Mouse (Mus musculus): Measurements from ENCODE around the gene Dnaaf1. TPM values are rescaled to one million over a fixed set of nuclear protein-coding genes. Genes with fewer than 3 reads are reported as not detected.

The Dnaaf1 gene
- total RNA-seq, 1 experiment from 2014 or later, result not detected

DNA sequence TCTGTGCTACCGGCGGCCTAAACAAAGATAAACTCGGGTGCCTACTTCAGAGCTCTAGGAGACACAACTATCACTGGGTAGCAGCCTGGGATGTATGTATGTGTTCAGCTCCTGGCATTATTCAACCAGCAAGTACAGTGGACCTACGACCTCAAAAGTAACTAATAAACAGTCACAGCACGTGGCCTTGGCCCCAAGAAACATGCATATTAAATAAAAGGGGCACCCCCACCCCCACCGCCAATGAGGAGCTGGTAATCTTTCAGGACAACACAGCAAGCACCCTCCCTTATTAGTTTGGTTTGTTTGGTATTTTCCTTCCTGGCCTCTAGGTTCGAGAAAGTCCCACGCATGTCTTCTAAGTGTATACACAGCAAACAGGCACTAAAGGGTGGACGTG, 6.8 kb upstream of the Dnaaf1 start:
- no peak for ATAC-seq (ENCODE audit: extremely low read depth, insufficient number of reproducible peaks, low FRiP score, poor library complexity, severe bottlenecking)

DNA sequence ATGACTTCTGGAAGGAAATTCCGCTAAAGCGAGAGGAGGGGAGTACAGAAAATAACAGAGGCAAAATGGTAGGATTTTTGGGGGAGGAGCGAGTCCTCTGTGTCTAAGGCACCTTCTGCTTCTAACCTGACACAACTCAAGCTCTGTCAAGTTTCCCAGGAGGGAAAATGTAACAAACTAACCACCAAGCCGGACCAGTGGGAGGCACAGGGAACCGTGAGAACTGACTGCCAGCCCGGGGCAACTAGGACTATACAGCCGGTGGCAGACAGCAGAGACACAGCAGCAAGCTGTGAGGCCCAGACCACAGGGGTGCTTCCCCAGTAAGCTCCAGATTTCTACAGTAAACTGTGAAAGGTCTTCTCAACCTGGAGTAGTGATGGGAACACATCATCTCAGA, 6.1 kb upstream of the Dnaaf1 start:
- no peak for ATAC-seq (ENCODE audit: extremely low read depth, insufficient number of reproducible peaks, low FRiP score, poor library complexity, severe bottlenecking)

DNA sequence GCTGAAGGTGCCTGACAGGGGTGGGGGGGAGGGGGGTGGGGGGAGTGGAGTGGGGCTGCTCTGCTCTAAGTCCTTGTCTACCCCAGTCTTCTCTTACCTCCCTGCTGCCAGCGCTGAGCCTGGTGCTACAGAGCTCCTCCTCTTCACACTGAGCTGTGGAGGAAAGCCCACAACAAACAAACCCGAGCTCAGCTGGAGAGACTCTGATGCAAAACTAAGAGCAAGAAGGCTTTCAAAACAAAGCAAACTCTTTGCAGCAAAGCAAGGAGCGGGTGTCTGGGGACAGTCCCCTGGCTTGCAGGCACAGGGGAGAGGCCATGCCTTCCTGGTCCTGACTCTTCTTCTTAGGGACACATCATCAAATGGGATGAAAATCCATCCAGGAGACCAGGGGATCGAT, 5.2 kb upstream of the Dnaaf1 start:
- no peak for ATAC-seq (ENCODE audit: extremely low read depth, insufficient number of reproducible peaks, low FRiP score, poor library complexity, severe bottlenecking)

DNA sequence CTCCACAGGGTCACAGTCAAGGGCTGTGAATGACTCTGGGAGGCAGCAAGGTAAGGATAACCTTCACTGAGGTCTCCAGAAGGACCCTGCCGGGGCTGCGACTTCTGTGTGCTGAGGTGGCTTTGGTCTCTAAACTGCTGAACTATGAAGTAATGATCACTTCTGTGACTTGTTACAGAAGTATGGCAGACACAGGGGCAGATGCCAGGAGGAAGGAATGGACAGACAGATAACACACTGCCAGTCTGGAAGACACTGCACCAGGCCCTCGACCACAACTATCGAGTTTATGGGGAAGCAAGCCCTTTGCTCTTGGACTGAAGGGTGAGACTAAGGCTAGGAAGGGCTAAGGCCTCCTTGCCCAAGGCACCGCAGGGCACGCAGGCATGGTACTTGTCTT, 3.9 kb upstream of the Dnaaf1 start:
- no peak for ATAC-seq (ENCODE audit: extremely low read depth, insufficient number of reproducible peaks, low FRiP score, poor library complexity, severe bottlenecking)

DNA sequence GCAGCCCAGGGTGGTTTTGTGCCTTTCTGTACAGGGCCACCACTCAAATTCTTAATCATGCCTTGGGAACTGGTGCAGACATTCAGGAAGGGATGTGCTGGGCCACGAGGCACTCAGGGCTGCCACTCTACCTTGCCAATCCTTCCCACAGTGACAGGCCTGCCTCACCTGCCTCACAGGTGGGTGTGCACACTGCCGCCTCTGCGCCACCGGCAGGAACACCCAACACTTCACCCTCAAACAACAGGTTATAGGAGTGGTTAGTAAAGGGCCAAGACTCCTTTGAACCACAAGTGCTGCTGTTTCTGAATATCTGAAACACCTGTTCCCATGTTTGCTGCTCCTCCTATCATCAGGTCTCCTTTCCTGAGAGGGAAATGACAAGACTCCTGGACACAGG, 2.6 kb upstream of the Dnaaf1 start:
- no peak for ATAC-seq (ENCODE audit: extremely low read depth, insufficient number of reproducible peaks, low FRiP score, poor library complexity, severe bottlenecking)

DNA sequence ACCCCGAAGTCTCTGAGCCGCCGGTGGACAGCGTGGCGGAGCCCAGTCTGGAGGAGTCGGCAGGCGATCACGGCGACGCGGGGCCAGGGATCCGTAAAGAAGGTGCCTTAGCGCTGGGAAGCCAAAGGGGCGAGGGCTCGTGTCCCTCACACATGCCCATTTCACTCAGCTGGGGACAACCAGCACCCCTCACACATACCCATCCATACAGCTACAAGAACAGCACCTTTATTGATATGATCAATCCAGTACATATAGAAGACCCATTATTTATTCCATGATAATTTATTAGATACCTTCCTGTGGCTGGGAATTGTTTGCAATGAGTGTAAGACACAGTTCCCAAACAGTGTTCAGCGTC, 311 bp downstream of the Dnaaf1 start:
- no peak for ATAC-seq (ENCODE audit: extremely low read depth, insufficient number of reproducible peaks, low FRiP score, poor library complexity, severe bottlenecking)

DNA sequence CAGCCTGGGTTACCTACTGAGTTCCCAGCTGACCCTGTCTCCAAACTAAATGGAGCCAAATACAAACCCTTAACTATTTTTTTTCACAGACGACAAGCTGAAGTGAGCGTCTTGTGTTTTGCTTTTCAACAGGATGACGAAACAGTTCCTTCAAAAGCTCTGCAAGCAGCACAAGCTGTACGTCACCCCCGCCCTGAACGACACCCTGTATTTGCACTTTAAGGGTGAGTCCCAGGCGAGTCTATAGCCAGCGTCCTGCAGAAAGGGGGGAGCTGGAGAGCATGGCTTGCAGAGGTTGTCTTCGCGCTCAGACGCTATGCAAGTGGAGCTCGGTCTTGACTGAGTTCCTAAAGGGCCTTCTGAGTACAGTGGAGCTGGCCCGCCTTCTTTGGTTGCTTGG, 4.1 kb downstream of the Dnaaf1 start:
- ATAC-seq (ENCODE audit: extremely low read depth, insufficient number of reproducible peaks, low FRiP score, poor library complexity, severe bottlenecking), result no peak

DNA sequence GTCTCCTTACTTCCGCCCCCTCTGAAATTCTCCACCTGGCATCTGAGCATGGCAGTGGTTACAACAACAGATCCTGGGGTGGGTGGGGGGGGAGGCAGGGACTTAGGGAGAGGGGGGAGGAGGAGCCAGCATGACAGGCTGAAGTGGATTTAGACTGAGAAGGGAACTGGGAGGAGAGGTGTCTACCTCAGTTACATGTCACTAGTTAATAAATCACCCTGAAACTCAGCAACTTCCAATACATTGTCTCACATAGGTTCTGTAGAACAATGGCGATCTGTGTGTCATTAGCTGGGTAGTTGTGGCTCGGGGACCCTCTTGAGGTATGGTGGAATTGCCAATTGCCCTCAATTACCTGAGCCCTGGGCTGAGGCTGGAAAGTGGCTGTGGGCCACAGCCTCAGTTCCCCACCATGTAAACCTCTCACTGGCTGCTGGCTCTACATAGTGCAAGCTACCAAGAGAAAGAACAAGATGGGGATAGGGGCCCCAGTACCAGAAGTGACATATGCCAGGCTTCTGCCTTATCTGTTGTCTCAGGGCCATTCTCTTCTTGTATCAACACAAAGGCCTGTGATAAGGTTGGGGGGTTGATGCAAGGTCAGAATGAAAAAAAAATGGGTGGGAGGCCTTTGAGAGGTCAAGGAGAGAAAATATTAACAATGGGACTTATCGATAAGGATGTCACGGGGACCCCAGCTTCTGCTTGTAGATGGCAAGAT, 5.6 kb downstream of the Dnaaf1 start:
- no peak for ATAC-seq (ENCODE audit: extremely low read depth, insufficient number of reproducible peaks, low FRiP score, poor library complexity, severe bottlenecking)

DNA sequence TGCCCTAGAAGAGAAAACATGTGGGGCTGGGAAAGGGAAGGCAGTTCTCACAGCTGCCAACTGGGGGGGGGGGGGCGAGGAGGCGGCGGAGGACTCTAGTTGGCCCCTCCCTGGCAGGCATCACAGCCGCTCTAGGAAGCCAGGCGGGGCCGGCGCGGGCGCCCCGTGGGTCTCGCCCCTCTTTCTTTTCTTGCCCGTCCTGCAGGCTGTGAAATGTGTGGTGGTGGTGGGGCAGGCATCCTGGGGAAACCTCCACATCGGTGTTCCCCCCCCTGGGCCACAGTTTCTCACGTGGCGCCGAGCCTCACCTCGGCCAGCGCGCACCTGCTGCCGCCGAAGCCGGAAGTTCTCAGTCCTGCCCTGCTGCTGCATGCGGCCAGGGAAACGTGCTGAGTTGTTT, 10.9 kb downstream of the Dnaaf1 start:
- peak; percentile 75 for ATAC-seq (ENCODE audit: extremely low read depth, insufficient number of reproducible peaks, low FRiP score, poor library complexity, severe bottlenecking)

DNA sequence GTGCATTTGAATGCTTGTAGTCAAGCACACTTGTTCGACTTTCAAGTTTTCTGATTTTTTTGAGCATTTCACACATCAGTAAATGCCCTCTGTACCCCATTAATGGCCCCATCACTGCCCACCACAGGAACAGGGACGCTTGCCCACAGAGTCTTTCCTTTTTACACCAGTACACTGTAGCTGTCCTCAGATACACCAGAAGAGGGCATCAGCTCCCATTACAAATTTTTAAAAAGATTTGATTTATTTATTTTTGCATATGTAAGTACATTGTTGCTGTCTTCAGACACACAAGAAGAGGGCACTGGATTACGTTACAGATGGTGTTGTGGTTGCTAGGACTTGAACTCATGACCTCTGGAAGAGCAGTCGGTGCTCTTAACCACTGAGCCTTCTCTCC, 13.3 kb downstream of the Dnaaf1 start:
- no peak for ATAC-seq (ENCODE audit: extremely low read depth, insufficient number of reproducible peaks, low FRiP score, poor library complexity, severe bottlenecking)

DNA sequence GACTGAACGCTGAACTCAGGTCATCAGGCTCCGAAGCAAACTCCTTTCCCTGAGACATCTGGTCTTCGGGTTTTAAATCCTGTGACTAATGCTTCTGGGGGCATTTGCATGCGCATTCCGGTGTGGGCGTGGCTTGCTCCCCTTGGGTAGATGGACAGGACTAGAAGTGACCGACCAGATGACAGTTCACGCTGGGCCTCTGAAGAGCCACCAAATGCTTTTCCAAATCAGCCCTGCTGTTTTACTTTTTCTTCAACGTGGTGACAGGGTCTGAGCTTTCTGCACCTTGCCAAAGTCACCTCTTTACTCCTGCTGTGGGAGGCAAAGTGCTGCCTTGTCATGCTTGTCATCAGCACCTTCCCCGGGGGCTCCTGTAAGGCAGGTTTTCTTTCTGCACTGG, 13.8 kb downstream of the Dnaaf1 start:
- ATAC-seq (ENCODE audit: extremely low read depth, insufficient number of reproducible peaks, low FRiP score, poor library complexity, severe bottlenecking), result no peak

DNA sequence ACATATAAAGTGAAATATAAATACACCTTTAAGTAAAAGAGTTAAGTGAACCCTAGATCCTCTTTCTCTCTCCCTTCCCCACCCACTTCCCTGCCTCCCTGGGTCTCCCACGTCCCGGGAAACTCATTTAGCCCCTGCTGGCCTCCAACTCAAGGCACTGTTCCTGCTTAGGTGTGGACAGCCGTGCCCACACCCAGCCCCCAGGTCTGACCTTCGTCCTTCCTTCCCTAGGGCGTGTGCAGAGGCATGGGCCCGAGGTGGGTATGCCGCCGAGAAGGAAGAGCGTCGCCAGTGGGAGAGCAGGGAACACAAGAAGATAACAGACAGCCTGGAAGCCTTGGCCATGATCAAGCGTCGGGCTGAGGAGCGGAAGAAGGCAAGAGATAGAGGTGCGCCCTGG, 15.3 kb downstream of the Dnaaf1 start:
- ATAC-seq (ENCODE audit: extremely low read depth, insufficient number of reproducible peaks, low FRiP score, poor library complexity, severe bottlenecking), result no peak

DNA sequence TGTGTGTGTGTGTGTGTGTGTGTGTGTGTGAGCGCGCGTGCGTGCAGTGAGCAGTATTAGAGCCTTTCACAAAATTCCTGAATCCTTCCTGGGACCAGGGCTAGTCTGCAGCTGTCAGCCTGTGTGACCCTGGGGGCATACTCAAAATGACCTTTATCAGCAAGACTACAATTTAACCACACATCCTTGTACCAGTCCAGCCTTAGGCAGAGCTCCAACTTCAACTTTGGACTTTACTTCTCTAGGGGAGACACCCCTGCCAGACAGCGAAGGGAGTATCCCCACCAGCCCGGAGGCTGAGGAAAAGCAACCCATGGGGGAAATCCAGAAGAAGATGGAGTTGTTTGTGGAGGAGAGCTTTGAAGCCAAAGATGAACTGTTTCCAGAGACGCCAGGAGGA, 16.4 kb downstream of the Dnaaf1 start:
- ATAC-seq (ENCODE audit: extremely low read depth, insufficient number of reproducible peaks, low FRiP score, poor library complexity, severe bottlenecking), result no peak

DNA sequence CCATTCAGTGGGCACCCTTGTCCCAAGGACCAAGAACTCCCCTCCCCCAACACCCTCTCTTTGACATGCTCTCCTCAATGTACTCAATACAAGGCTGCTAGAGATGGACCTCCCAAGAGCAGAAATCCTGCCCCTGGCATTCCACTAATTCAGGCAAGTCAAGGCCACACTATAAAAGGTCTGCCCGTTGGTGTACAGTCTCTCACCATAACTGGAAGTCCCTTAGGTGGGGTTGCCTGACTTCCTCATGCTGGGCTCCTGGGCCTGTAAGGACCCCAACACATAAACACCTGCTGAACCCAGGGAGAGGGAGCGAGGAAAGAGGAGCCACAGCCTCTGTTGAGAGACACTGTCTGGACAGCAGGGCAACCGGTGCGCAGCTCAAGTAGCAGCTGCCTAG, 28.7 kb downstream of the Dnaaf1 start:
- no peak for ATAC-seq (ENCODE audit: extremely low read depth, insufficient number of reproducible peaks, low FRiP score, poor library complexity, severe bottlenecking)

DNA sequence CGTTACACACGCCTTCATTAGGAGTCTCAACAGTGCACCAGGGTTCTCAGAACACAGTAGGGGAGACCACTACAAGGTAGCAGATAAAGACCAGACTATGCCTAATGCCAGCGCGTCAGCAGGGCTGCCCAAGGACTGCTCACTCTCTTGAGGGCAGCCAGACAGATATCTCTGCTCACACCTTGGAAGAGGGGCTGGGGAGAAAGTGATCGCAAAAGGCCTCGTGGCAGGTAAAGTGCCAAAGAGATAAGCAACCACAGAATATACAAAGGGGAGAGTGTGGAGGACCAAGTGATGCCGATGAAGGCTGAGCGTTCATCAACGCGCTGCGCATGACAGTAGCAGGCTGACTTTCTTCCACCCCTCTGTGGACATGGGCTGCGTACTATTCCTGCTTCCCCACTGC, 29.4 kb downstream of the Dnaaf1 start:
- no peak for ATAC-seq (ENCODE audit: extremely low read depth, insufficient number of reproducible peaks, low FRiP score, poor library complexity, severe bottlenecking)

DNA sequence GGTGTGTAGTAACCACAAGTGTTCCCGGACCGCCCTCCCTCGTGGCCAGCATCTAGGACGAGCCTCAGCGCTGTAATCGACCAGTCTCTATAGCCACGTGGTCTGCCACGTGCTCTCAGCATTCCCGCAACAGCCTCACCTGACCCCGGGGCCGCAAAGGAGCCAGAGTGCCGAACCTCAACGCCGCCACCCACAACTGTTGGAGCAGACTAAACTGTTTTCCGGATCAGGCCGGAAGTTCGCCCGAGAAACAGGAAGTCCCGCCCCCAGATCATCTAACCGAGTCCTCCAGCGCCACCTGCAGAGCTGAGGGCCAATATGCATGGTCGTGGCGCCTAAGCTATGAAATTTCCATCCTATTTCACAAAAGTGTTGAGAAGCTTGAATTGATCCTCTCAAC, 30.0 kb downstream of the Dnaaf1 start, which contains the start of gene Taf1c:
Taf1c (minus strand) TSS at position 227 of the 400 bp plus-strand sequence.
- peak; percentile 95 for ATAC-seq (ENCODE audit: extremely low read depth, insufficient number of reproducible peaks, low FRiP score, poor library complexity, severe bottlenecking)

DNA sequence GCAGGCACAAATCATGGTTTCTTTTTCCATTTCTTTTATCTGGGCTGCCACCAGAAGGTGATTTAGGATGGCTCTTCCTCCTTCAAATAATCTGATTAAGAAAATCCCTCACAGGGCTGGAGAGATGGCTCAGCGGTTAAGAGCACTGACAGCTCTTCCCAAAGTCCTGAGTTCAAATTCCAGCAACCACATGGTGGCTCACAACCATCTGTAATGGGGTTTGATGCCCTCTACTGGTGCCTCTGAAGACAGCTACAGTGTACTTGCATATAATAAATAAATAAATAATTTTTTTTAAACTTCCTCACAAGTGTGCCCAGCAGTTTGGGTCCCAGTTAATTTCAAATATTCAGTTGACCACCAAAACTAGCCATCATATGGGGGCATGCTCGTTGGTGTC, 31.2 kb downstream of the Dnaaf1 start:
- ATAC-seq (ENCODE audit: extremely low read depth, insufficient number of reproducible peaks, low FRiP score, poor library complexity, severe bottlenecking), result no peak

DNA sequence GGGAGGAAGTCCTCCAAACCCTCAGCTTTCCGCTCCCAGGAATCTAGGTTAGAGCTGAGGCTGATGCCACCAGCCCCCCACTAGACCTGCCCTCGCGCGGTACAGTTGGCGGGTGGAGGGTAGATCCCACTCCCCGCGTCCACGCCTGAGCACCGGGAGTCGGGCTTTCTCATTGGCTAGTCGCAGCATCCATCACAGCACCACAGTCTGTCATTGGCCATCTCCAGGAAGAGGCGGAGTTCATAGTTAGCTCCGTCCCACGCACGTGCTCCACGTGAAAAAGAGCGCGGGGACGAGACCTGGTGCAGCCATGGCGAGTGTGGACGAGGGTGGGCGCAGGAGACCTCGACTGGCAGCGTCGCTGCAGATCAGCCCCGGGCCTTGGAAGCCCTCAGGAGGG, 37.4 kb downstream of the Dnaaf1 start, which contains the start of gene Adad2:
Adad2 (plus strand) TSS at position 277 of the 400 bp plus-strand sequence.
- no peak for ATAC-seq (ENCODE audit: extremely low read depth, insufficient number of reproducible peaks, low FRiP score, poor library complexity, severe bottlenecking)

DNA sequence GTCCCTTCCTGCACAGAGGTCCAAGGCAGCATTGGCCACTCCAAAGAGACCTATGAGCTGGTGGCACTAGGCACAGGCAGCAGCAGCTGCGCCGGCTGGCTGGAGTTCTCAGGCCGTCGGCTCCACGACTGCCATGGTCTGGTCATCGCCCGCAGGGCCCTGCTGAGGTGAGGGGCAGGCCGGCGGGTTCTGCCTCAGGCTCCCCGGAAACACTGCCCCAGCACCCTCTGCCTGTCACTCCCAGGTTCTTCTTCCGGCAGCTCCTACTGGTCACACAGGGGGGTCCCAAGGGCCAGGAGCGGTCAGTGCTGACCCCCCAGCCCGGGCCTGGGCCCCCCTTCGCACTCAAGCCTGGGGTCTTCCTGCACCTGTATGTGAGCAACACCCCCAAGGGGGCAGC, 40.1 kb downstream of the Dnaaf1 start:
- ATAC-seq (ENCODE audit: extremely low read depth, insufficient number of reproducible peaks, low FRiP score, poor library complexity, severe bottlenecking), result no peak

DNA sequence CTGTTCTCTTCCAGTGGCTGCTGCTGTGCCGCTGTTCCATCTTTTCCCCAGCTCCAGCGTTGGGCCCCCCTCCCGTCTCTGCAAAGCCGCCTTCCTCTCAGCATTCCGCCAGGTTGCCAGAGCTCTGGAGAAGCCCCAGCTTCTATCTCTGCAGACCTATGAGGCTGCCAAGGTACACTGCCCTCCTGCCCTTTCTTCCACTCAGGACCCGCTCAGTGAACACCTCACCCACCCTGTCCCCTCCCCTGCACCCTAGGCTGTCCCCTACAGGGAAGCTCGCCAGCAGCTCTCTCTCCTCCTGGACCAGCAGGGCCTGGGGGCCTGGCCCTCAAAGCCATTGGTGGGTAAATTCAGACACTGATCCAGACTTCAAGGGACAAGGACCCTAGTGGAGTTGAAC, 41.3 kb downstream of the Dnaaf1 start:
- ATAC-seq (ENCODE audit: extremely low read depth, insufficient number of reproducible peaks, low FRiP score, poor library complexity, severe bottlenecking), result no peak

DNA sequence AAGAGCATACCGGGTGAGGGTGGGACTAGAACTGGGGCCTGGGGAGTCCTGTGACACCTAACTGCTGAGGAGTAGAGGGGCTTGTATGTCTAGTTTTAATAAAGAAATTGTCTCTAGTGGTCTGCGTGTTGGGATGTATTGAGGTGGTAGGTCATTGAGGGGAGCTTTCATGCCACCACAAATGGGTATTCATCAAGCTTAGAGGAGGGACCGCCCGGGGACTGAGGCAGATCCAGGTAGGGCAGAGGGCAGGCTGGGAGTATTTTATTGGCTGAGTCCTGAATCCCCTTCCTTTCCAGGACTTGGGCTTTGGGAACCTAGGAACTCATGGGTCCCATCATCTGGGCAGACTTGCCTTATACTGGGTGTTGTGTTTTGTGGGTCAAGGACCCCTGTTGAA, 41.8 kb downstream of the Dnaaf1 start:
- ATAC-seq (ENCODE audit: extremely low read depth, insufficient number of reproducible peaks, low FRiP score, poor library complexity, severe bottlenecking), result no peak
